Mouse (Mus musculus) kidney, postnatal 0 days (tissue): Measurements from ENCODE around the gene Sult2b1. TPM values are rescaled to one million over a fixed set of nuclear protein-coding genes. Genes with fewer than 3 reads are reported as not detected.

ENCODE experiments used
- ATAC-seq: fragments of 200-750 bp; cut with Nextera tagmentation; replicated peaks from 2 replicates; pipeline ENCODE4 v1.8.0; 2017; ENCODE audit warnings: low read depth, moderate number of reproducible peaks, moderate TSS enrichment, moderate library complexity; ENCODE audit not compliant: low FRiP score
- DNase-seq: peaks from one replicate; pipeline ENCODE4 v3.0.0-alpha.2; 2016; ENCODE audit warnings: low spot score
- H3K27ac ChIP-seq: fragments of 300-500 bp; sonication (generic); 2 replicates; pipeline ENCODE4 v1.5.1; 2014; ENCODE audit warnings: mild to moderate bottlenecking
- H3K27me3 ChIP-seq: fragments of 300-500 bp; sonication (generic); 2 replicates; pipeline ENCODE4 v1.6.1; 2014; ENCODE audit warnings: low read length, mixed read lengths; ENCODE audit not compliant: insufficient read depth
- H3K36me3 ChIP-seq: fragments of 300-500 bp; sonication (generic); 2 replicates; pipeline ENCODE4 v1.6.1; 2014; ENCODE audit warnings: low read length, mixed read lengths; ENCODE audit not compliant: insufficient read depth
- H3K4me1 ChIP-seq: fragments of 300-500 bp; sonication (generic); replicated peaks from 2 replicates; pipeline ENCODE4 v1.6.1; 2014; ENCODE audit warnings: antibody characterized with exemption, low read length, mixed read lengths; ENCODE audit not compliant: insufficient read depth
- H3K4me2 ChIP-seq: fragments of 300-500 bp; sonication (generic); 2 replicates; pipeline ENCODE4 v1.6.1; 2014; ENCODE audit warnings: mild to moderate bottlenecking, low read length, moderate library complexity, mixed read lengths
- H3K4me3 ChIP-seq: fragments of 300-500 bp; sonication (generic); replicated peaks from 2 replicates; pipeline ENCODE4 v1.5.1; 2014; ENCODE audit warnings: low read depth, low read length
- H3K9ac ChIP-seq: fragments of 300-500 bp; sonication (generic); 2 replicates; pipeline ENCODE4 v1.6.1; 2014; ENCODE audit warnings: low read depth, low read length
- H3K9me3 ChIP-seq: fragments of 300-500 bp; sonication (generic); replicated peaks from 2 replicates; pipeline ENCODE4 v1.6.1; 2016; ENCODE audit warnings: low read length, inconsistent platforms, mixed read lengths
- CTCF ChIP-seq: IDR thresholded peaks from 2 replicates; pipeline ENCODE4 v1.5.1; 2016; ENCODE audit warnings: antibody characterized with exemption, low read depth, mild to moderate bottlenecking, moderate library complexity
- WGBS: fragments of 180-500 bp; shearing (Covaris S2); extraction: QIAGEN DNeasy Blood & Tissue Kit; methylation state at CpG from one replicate; pipeline ENCODE4 v1.1.7; 2014; 5-methylcytosine and 5-hydroxymethylcytosine counted together
- polyA plus RNA-seq: library from polyadenylated mRNA; unstranded; fragments of >200 nt; fragmentation: Nextera tagmentation; extraction: Ambion mirVana; gene quantifications from 2 replicates; pipeline ENCODE4 v1.2.1, GENCODE M21; 2015

The Sult2b1 gene
- polyA plus RNA-seq, 1 experiment from 2014 or later = 3.9 TPM

DNA sequence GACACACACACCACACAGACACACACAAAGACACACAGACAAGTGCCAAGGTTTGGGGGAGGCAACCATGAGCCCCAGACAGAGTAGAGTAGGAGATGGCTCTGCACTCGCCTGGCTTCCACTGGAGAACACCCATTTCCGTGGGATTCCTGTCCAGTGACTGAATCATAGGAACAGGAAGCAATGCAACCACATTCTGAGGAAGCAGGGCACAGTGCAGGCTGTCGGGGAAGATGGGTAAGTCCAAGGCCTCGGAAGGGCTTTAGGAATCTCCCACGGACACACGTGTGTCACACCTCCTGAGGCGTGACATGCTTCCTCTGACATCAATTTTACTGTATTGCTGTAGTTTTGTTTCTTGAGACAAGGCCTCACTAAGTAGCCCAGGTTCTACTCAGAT lies 36.4 kb downstream of the Sult2b1 start:
- Histone ChIP-seq H3K4me2 (no peak overlapping the region), H3K36me3 (no peaks in the 10 kb centered on the region), H3K27ac (no peak overlapping the region), H3K4me3 (no peak overlapping the region), H3K4me1 (no peaks in the 10 kb centered on the region), H3K27me3 (no peaks in the 10 kb centered on the region), H3K9ac (no peak overlapping the region), H3K9me3 (no peaks in the 10 kb centered on the region)
- DNase-seq = no peak
- TF ChIP-seq CTCF = no peak
- no peak for ATAC-seq
- 59% methylated on average over 7 of the region's 7 CpGs for WGBS

- WGBS = 83% methylated on average over 5 of the region's 5 CpGs
- Histone ChIP-seq H3K4me3 (no peak overlapping the region), H3K36me3 (no peaks in the 10 kb centered on the region), H3K4me2 (no peak overlapping the region), H3K27ac (no peak overlapping the region), H3K9me3 (no peaks in the 10 kb centered on the region), H3K27me3 (no peaks in the 10 kb centered on the region), H3K4me1 (no peaks in the 10 kb centered on the region), H3K9ac (no peak overlapping the region)
- TF ChIP-seq CTCF = no peak
- no peak for ATAC-seq
- DNase-seq = no peak
Observed at GRCm38 (mm10) chr7:45747450-45747849, 37.0 kb downstream of the Sult2b1 start.

DNA sequence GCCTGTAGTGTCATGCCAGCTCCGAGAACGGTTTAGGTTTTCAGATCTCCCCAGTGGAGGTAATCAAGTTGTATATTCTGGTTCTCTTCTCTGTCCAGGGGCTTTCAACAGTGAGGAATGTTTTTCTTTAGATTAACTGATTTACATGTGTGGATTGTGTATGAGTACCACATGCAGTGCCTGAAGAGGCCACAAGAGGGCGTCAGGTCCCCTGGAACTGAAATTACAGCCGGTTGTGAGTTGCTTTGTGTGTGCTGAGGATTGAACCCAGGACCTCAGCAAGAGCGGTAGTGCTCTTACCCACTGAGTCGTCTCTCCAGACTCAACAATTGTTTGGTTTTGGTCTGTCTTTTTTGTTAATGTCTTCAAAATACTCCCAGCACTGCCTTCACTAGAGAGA lies 38.0 kb downstream of the Sult2b1 start:
- Histone ChIP-seq H3K4me2 (no peak overlapping the region), H3K9me3 (no peaks in the 10 kb centered on the region), H3K4me1 (0 out of 2 replicates have a peak, but pooled peaks cover 6% of the 10 kb centered on the region), H3K36me3 (no peaks in the 10 kb centered on the region), H3K27me3 (no peaks in the 10 kb centered on the region), H3K4me3 (no peak overlapping the region), H3K9ac (no peak overlapping the region), H3K27ac (no peak overlapping the region)
- peak; percentile 60 for TF ChIP-seq CTCF
- ATAC-seq (no peak), DNase-seq (no peak)
- 65% methylated on average over 6 of the region's 6 CpGs for WGBS

GRCm38 (mm10) chr7:45744387-45744786 lies 40.1 kb downstream of the Sult2b1 start:
- ATAC-seq (peak; percentile 83), DNase-seq (peak; percentile 94)
- H3K9me3 ChIP-seq = no peaks in the 10 kb centered on the region
- no peak overlapping the region for H3K27ac ChIP-seq
- no peak for TF ChIP-seq CTCF
- H3K4me2 ChIP-seq = no peak overlapping the region
- H3K4me1 ChIP-seq = 0 out of 2 replicates have a peak, but pooled peaks cover 6% of the 10 kb centered on the region
- H3K36me3 ChIP-seq = no peaks in the 10 kb centered on the region
- no peak overlapping the region for H3K9ac ChIP-seq
- 33% methylated on average over 2 of the region's 2 CpGs for WGBS
- H3K4me3 ChIP-seq = no peak overlapping the region
- no peaks in the 10 kb centered on the region for H3K27me3 ChIP-seq

DNA sequence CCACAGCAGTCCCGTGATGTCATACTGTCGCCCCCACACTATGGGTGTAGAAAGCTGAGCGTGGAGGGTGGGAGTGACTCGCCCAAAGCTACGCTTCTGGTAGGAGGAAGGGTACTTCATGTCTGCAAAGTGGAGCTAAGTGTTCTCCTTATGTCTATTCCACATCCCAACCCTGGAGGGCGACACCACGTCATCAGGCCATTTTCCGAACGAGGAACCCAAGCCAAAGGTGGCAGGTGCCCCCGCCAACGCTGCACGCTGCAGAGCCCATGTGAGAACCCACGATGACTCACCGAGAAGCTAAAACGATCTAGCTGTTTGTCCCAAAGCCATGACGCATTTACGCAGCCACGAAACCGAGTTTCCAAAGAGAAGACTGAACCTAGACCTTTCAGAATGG lies 42.1 kb downstream of the Sult2b1 start:
- Histone ChIP-seq H3K27me3 (no peaks in the 10 kb centered on the region), H3K9me3 (no peaks in the 10 kb centered on the region)
- ATAC-seq = 0 out of 2 replicates have a peak, but pooled peaks have one; percentile 14

GRCm38 (mm10) chr7:45741777-45742176 lies 42.7 kb downstream of the Sult2b1 start:
- no peak for TF ChIP-seq CTCF
- WGBS = 38% methylated on average over 11 of the region's 11 CpGs

More for the DNA sequence above, 42.1 kb downstream of the Sult2b1 start:
- Histone ChIP-seq H3K9ac (no peak overlapping the region), H3K4me2 (peak overlapping the region; percentile 38), H3K36me3 (no peaks in the 10 kb centered on the region), H3K27ac (no peak overlapping the region), H3K4me3 (peak overlapping the region; percentile 20), H3K4me1 (0 out of 2 replicates have a peak, but pooled peaks cover 6% of the 10 kb centered on the region)
- peak; percentile 55 for TF ChIP-seq CTCF
- DNase-seq = no peak
- 42% methylated on average over 19 of the region's 19 CpGs for WGBS

DNA sequence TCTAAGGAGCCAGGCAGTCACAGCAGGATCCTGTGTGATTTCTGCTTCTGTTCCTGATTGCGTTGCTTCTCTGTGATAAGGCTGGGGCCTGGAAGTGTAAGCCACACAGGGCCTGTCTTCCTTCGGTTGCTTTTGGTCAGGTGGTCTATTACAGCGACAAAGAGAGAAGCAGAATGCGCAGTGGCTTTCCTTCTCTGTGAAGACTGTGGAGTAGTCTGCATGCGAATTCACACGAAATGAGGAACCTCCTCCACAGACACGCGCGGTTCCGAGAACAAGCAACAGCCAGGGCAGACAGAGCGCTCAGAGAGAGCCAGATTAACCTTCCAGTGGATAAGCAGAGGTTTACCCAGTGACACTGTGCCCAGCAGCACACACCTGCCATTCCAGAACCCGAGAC lies 43.2 kb downstream of the Sult2b1 start:
- H3K36me3 ChIP-seq = no peaks in the 10 kb centered on the region
- H3K9me3 ChIP-seq = no peaks in the 10 kb centered on the region
- no peak overlapping the region for H3K4me3 ChIP-seq
- no peak overlapping the region for H3K27ac ChIP-seq
- no peak overlapping the region for H3K4me2 ChIP-seq
- 0 out of 2 replicates have a peak, but pooled peaks cover 6% of the 10 kb centered on the region for H3K4me1 ChIP-seq
- no peak for ATAC-seq
- DNase-seq = no peak
- 87% methylated on average over 12 of the region's 12 CpGs for WGBS
- no peak overlapping the region for H3K9ac ChIP-seq
- TF ChIP-seq CTCF = no peak
- H3K27me3 ChIP-seq = no peaks in the 10 kb centered on the region

More at GRCm38 (mm10) chr7:45741777-45742176, 42.7 kb downstream of the Sult2b1 start:
- no peaks in the 10 kb centered on the region for H3K9me3 ChIP-seq
- no peaks in the 10 kb centered on the region for H3K36me3 ChIP-seq
- DNase-seq (no peak), ATAC-seq (no peak)
- peak overlapping the region; percentile 38 for H3K4me2 ChIP-seq
- H3K9ac ChIP-seq = no peak overlapping the region
- H3K4me3 ChIP-seq = peak overlapping the region; percentile 20
- no peak overlapping the region for H3K27ac ChIP-seq
- no peaks in the 10 kb centered on the region for H3K27me3 ChIP-seq
- H3K4me1 ChIP-seq = 0 out of 2 replicates have a peak, but pooled peaks cover 6% of the 10 kb centered on the region
